Mouse (Mus musculus): ENCODE results near the gene Atg9b. TPM values are rescaled to one million over a fixed set of nuclear protein-coding genes. Genes with fewer than 3 reads are reported as not detected.

The Atg9b gene
- polyA plus RNA-seq, 1 experiment from 2014 or later, result 0.48 TPM

- WGBS (ENCODE audit: insufficient replicate concordance), result 64% methylated on average over 2 of the region's 2 CpGs
- H3K27me3 ChIP-seq (ENCODE audit: insufficient read depth, low read length), result no peaks in the 10 kb centered on the region
- no peak overlapping the region for H3K4me2 ChIP-seq (ENCODE audit: low read depth, low read length)
- peaks cover 7% of the 10 kb centered on the region for H3K36me3 ChIP-seq (replicated peaks; ENCODE audit: insufficient read depth, low read length)
- H3K4me3 ChIP-seq (ENCODE audit: low read depth, low read length), result no peak overlapping the region
- H3K4me1 ChIP-seq (ENCODE audit: insufficient read depth), result no peaks in the 10 kb centered on the region
- H3K9ac ChIP-seq (replicated peaks), result no peak overlapping the region
- ATAC-seq (no peak), DNase-seq (no peak)
- H3K27ac ChIP-seq (ENCODE audit: low read depth), result no peak overlapping the region
- H3K9me3 ChIP-seq (ENCODE audit: low read length), result no peaks in the 10 kb centered on the region
- TF ChIP-seq EP300 (IDR thresholded peaks at IDR 0.05; ENCODE audit: low read depth) (no peak), CTCF (IDR thresholded peaks at IDR 0.05; ENCODE audit: low read depth) (no peak)
Observed at GRCm38 (mm10) chr5:24412063-24412462, 20.1 kb upstream of the Atg9b start.

- H3K4me2 ChIP-seq (ENCODE audit: low read depth, low read length), result no peak overlapping the region
- H3K9ac ChIP-seq (replicated peaks), result no peak overlapping the region
- peaks cover 9% of the 10 kb centered on the region for H3K36me3 ChIP-seq (replicated peaks; ENCODE audit: insufficient read depth, low read length)
- H3K4me3 ChIP-seq (ENCODE audit: low read depth, low read length), result no peak overlapping the region
- ATAC-seq (no peak), DNase-seq (no peak)
- WGBS (ENCODE audit: insufficient replicate concordance), result 73% methylated on average over 2 of the region's 2 CpGs
- no peaks in the 10 kb centered on the region for H3K27me3 ChIP-seq (ENCODE audit: insufficient read depth, low read length)
- no peak overlapping the region for H3K27ac ChIP-seq (ENCODE audit: low read depth)
- TF ChIP-seq CTCF (IDR thresholded peaks at IDR 0.05; ENCODE audit: low read depth) (no peak), EP300 (IDR thresholded peaks at IDR 0.05; ENCODE audit: low read depth) (no peak)
- H3K9me3 ChIP-seq (ENCODE audit: low read length), result no peaks in the 10 kb centered on the region
- H3K4me1 ChIP-seq (ENCODE audit: insufficient read depth), result no peaks in the 10 kb centered on the region
Observed at GRCm38 (mm10) chr5:24409466-24409865, 17.5 kb upstream of the Atg9b start.

GRCm38 (mm10) chr5:24408651-24409050 lies 16.7 kb upstream of the Atg9b start:
- Histone ChIP-seq H3K27ac (ENCODE audit: low read depth) (no peak overlapping the region), H3K9me3 (ENCODE audit: low read length) (no peaks in the 10 kb centered on the region), H3K4me2 (ENCODE audit: low read depth, low read length) (no peak overlapping the region), H3K4me1 (ENCODE audit: insufficient read depth) (no peaks in the 10 kb centered on the region), H3K27me3 (ENCODE audit: insufficient read depth, low read length) (no peaks in the 10 kb centered on the region), H3K9ac (replicated peaks) (no peak overlapping the region), H3K4me3 (ENCODE audit: low read depth, low read length) (no peak overlapping the region), H3K36me3 (replicated peaks; ENCODE audit: insufficient read depth, low read length) (peaks cover 10% of the 10 kb centered on the region)
- WGBS (ENCODE audit: insufficient replicate concordance), result 87% methylated on average over 13 of the region's 13 CpGs
- no peak for ATAC-seq
- DNase-seq, result no peak
- TF ChIP-seq CTCF (IDR thresholded peaks at IDR 0.05; ENCODE audit: low read depth) (no peak), EP300 (IDR thresholded peaks at IDR 0.05; ENCODE audit: low read depth) (no peak)

GRCm38 (mm10) chr5:24405389-24405876 lies 13.5 kb upstream of the Atg9b start:
- no peak for DNase-seq

GRCm38 (mm10) chr5:24404594-24405360 lies 12.8 kb upstream of the Atg9b start:
- Histone ChIP-seq H3K4me1 (ENCODE audit: insufficient read depth) (no peaks in the 10 kb centered on the region), H3K36me3 (replicated peaks; ENCODE audit: insufficient read depth, low read length) (peaks cover 21% of the 10 kb centered on the region), H3K4me2 (ENCODE audit: low read depth, low read length) (no peak overlapping the region), H3K9ac (replicated peaks) (no peak overlapping the region), H3K27ac (ENCODE audit: low read depth) (no peak overlapping the region), H3K9me3 (ENCODE audit: low read length) (no peaks in the 10 kb centered on the region), H3K4me3 (ENCODE audit: low read depth, low read length) (no peak overlapping the region), H3K27me3 (ENCODE audit: insufficient read depth, low read length) (no peaks in the 10 kb centered on the region)
- TF ChIP-seq EP300 (IDR thresholded peaks at IDR 0.05; ENCODE audit: low read depth) (no peak), CTCF (IDR thresholded peaks at IDR 0.05; ENCODE audit: low read depth) (no peak)
- WGBS (ENCODE audit: insufficient replicate concordance), result 68% methylated on average over 6 of the region's 6 CpGs
- DNase-seq (no peak), ATAC-seq (no peak)

More at GRCm38 (mm10) chr5:24405389-24405876, 13.5 kb upstream of the Atg9b start:
- Histone ChIP-seq H3K9me3 (ENCODE audit: low read length) (no peaks in the 10 kb centered on the region), H3K27ac (ENCODE audit: low read depth) (no peak overlapping the region), H3K4me2 (ENCODE audit: low read depth, low read length) (no peak overlapping the region), H3K4me3 (ENCODE audit: low read depth, low read length) (no peak overlapping the region), H3K9ac (replicated peaks) (no peak overlapping the region), H3K4me1 (ENCODE audit: insufficient read depth) (no peaks in the 10 kb centered on the region), H3K36me3 (replicated peaks; ENCODE audit: insufficient read depth, low read length) (peaks cover 21% of the 10 kb centered on the region), H3K27me3 (ENCODE audit: insufficient read depth, low read length) (no peaks in the 10 kb centered on the region)
- TF ChIP-seq CTCF (IDR thresholded peaks at IDR 0.05; ENCODE audit: low read depth) (no peak), EP300 (IDR thresholded peaks at IDR 0.05; ENCODE audit: low read depth) (no peak)
- ATAC-seq, result no peak
- 70% methylated on average over 3 of the region's 3 CpGs for WGBS (ENCODE audit: insufficient replicate concordance)

GRCm38 (mm10) chr5:24401969-24402368 lies 10.0 kb upstream of the Atg9b start:
- Histone ChIP-seq H3K4me1 (ENCODE audit: insufficient read depth) (no peaks in the 10 kb centered on the region), H3K27ac (ENCODE audit: low read depth) (no peak overlapping the region), H3K4me2 (ENCODE audit: low read depth, low read length) (no peak overlapping the region), H3K4me3 (ENCODE audit: low read depth, low read length) (no peak overlapping the region), H3K27me3 (ENCODE audit: insufficient read depth, low read length) (no peaks in the 10 kb centered on the region), H3K36me3 (replicated peaks; ENCODE audit: insufficient read depth, low read length) (peaks cover 13% of the 10 kb centered on the region), H3K9ac (replicated peaks) (no peak overlapping the region), H3K9me3 (ENCODE audit: low read length) (no peaks in the 10 kb centered on the region)
- DNase-seq (no peak), ATAC-seq (no peak)
- 83% methylated on average over 9 of the region's 9 CpGs for WGBS (ENCODE audit: insufficient replicate concordance)
- TF ChIP-seq EP300 (IDR thresholded peaks at IDR 0.05; ENCODE audit: low read depth) (no peak), CTCF (IDR thresholded peaks at IDR 0.05; ENCODE audit: low read depth) (no peak)

All from liver, postnatal 0 days (tissue).